Mouse (Mus musculus) spleen, postnatal 10 days (tissue): Measurements from ENCODE around the gene Tm9sf1.

Experiments used
- DNase-seq, 2 experiments: peaks; one replicate each; pipeline ENCODE4 v3.0.0; 2021 to 2022; ENCODE audit warnings: low spot score in 2 of 2

The Tm9sf1 gene

GRCm38 (mm10) chr14:55590748-55591330 lies 52.8 kb downstream of the Tm9sf1 start, which contains the start of gene Psme2:
Psme2 (minus strand) TSS chr14:55591113.
- DNase-seq, result peak in 1 of 2 experiments; percentile 84

- no peak for DNase-seq
Observed at GRCm38 (mm10) chr14:55589771-55590448, 53.7 kb downstream of the Tm9sf1 start.

GRCm38 (mm10) chr14:55589271-55589670 lies 54.3 kb downstream of the Tm9sf1 start:
- DNase-seq, result no peak

- no peak for DNase-seq
Observed at GRCm38 (mm10) chr14:55586149-55586548, 57.5 kb downstream of the Tm9sf1 start.
